Mouse (Mus musculus) embryonic facial prominence, embryonic 13.5 days (tissue): ENCODE data around the gene Tgm2. TPM values are rescaled to one million over a fixed set of nuclear protein-coding genes. Genes with fewer than 3 reads are reported as not detected.

ENCODE experiments used
- ATAC-seq: fragments of 200-750 bp; cut with Nextera tagmentation; 2 replicates; pipeline ENCODE4 v1.8.0; 2017; ENCODE audit warnings: low read depth; ENCODE audit not compliant: insufficient number of reproducible peaks, insufficient read depth, low FRiP score, low TSS enrichment
- H3K27ac ChIP-seq: fragments of 300-500 bp; sonication (generic); 2 replicates; pipeline ENCODE4 v1.5.1; 2015; ENCODE audit warnings: moderate library complexity, mild to moderate bottlenecking, inconsistent platforms
- H3K27me3 ChIP-seq: fragments of 300-500 bp; sonication (generic); 2 replicates; pipeline ENCODE4 v1.6.1; 2015; ENCODE audit warnings: mild to moderate bottlenecking, inconsistent platforms
- H3K36me3 ChIP-seq: fragments of 300-500 bp; sonication (generic); 2 replicates; pipeline ENCODE4 v1.6.1; 2015; ENCODE audit warnings: mild to moderate bottlenecking, inconsistent platforms
- H3K4me1 ChIP-seq: fragments of 300-500 bp; sonication (generic); 2 replicates; pipeline ENCODE4 v1.6.1; 2015; ENCODE audit warnings: inconsistent platforms
- H3K4me2 ChIP-seq: fragments of 300-500 bp; sonication (generic); 2 replicates; pipeline ENCODE4 v1.6.1; 2015; ENCODE audit warnings: moderate library complexity, mild to moderate bottlenecking, inconsistent platforms
- H3K4me3 ChIP-seq: fragments of 300-500 bp; sonication (generic); 2 replicates; pipeline ENCODE4 v1.5.1; 2015; ENCODE audit warnings: mild to moderate bottlenecking, inconsistent platforms
- H3K9ac ChIP-seq: fragments of 300-500 bp; sonication (generic); 2 replicates; pipeline ENCODE4 v1.6.1; 2015; ENCODE audit warnings: mild to moderate bottlenecking, inconsistent platforms
- H3K9me3 ChIP-seq: fragments of 300-500 bp; sonication (generic); 2 replicates; pipeline ENCODE4 v1.6.1; 2016; ENCODE audit warnings: inconsistent platforms
- WGBS: fragments of 180-500 bp; shearing (Covaris S2); methylation state at CpG from one replicate; pipeline ENCODE4 v1.1.7; 2015; ENCODE audit warnings: mixed read lengths; 5-methylcytosine and 5-hydroxymethylcytosine counted together
- polyA plus RNA-seq: library from polyadenylated mRNA; unstranded; fragments of >200 nt; fragmentation: Nextera tagmentation; extraction: Ambion mirVana; gene quantifications from 2 replicates; pipeline ENCODE4 v1.2.1, GENCODE M21; 2015

Tgm2 gene
- polyA plus RNA-seq, 1 experiment from 2014 or later, result 10.9 TPM

DNA sequence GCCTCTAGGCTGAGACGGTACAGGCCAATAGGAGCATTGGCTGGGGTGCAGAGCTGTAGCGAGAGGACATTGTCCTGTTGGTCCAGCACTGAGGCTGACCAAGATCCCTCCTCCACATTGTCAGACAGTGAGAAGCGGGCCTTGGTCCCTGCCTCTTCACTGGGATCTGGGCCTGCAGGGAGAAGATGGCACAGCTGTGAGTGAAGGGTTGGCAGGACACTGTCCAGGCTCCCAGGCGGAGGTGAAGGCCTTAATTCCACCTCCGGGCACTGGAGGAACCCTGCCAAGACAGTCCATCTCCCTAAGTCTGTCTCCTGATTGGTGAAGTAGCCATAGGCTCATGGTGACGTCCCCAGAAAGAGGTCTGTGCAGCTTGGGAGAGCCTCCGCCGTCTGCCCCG, 7.5 kb downstream of the Tgm2 start:
- Histone ChIP-seq H3K4me3 (no peak overlapping the region), H3K27ac (peak overlapping the region; percentile 89; the same call in 1 of the 2 replicates), H3K4me1 (peaks cover 58% of the 10 kb centered on the region), H3K4me2 (no peak overlapping the region), H3K9me3 (no peaks in the 10 kb centered on the region), H3K36me3 (no peaks in the 10 kb centered on the region), H3K9ac (no peak overlapping the region), H3K27me3 (no peaks in the 10 kb centered on the region)
- 94% methylated on average over 9 of the region's 9 CpGs for WGBS
- ATAC-seq, result no peak

DNA sequence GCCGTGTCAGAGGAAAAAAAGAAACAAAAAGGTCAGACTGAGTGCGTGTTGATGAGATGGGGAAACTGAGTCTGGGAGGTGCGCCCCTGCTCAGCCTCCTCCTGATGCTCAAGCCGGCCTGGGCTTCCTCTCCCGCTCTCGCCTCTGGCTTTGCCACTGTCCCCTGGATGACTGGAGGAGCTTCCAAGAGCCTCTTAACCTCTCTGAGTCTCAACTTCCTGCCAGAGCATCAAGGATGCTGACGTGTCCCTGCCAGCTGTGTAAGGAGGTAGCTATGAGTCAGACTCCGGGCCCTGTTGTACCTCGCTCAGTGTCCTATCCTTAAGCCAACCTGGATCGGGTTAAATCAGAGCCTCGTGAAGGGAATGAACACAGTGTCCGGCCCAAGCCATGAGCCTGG, 8.5 kb downstream of the Tgm2 start:
- H3K27ac ChIP-seq, result no peak overlapping the region
- H3K9me3 ChIP-seq, result no peaks in the 10 kb centered on the region
- no peak overlapping the region for H3K4me2 ChIP-seq
- 86% methylated on average over 12 of the region's 12 CpGs for WGBS
- no peak overlapping the region for H3K4me3 ChIP-seq
- peaks cover 51% of the 10 kb centered on the region for H3K4me1 ChIP-seq
- ATAC-seq, result no peak
- no peaks in the 10 kb centered on the region for H3K36me3 ChIP-seq
- H3K9ac ChIP-seq, result no peak overlapping the region
- no peaks in the 10 kb centered on the region for H3K27me3 ChIP-seq

DNA sequence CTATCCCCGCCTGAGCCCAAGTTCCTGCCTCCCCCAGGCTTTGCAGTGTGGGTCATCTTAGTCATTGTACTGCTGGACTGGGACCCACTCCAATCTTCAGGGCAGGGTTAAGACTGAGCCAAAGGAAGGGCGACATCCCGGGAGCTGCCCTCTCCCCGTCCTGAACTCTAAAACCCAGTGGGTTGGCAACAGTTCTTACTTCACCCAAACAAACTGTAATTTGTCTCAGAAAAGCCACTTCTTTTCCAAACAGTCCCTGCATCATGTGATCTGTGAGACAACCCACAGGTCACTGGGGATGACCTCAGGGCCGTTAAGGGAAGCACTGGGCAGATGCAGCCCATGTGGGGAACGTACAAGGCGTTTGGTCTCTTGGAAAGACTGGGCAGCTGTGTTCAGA, 10.0 kb downstream of the Tgm2 start:
- 32% methylated on average over 7 of the region's 7 CpGs for WGBS
- H3K4me1 ChIP-seq, result peaks cover 39% of the 10 kb centered on the region
- H3K9ac ChIP-seq, result no peak overlapping the region
- no peak overlapping the region for H3K4me2 ChIP-seq
- H3K27me3 ChIP-seq, result no peaks in the 10 kb centered on the region
- ATAC-seq, result no peak
- no peaks in the 10 kb centered on the region for H3K36me3 ChIP-seq
- H3K9me3 ChIP-seq, result no peaks in the 10 kb centered on the region
- no peak overlapping the region for H3K4me3 ChIP-seq
- peak overlapping the region; percentile 34; the same call in 1 of the 2 replicates for H3K27ac ChIP-seq

DNA sequence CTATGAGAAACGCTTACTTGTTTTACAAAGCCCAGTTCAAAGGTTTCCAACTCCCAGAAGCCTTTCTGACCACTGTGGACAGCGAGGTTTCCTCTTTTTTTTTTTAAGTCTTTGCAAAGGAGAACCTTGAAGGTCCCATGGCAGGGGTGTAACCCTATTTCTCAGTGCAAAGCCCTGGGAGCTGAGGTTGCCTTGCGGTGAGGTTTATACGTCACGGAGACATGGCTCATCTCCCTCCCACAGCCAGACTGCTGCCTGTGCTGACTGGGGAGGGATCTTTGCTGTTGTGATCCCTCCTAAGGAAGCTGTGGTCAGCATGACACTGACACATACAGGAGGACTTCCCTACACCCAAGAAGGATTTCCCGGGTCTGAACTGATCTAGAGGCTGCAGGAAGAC, 13.2 kb downstream of the Tgm2 start:
- ATAC-seq, result no peak
- Histone ChIP-seq H3K36me3 (no peaks in the 10 kb centered on the region), H3K27ac (no peak overlapping the region), H3K9me3 (no peaks in the 10 kb centered on the region), H3K4me1 (peaks cover 25% of the 10 kb centered on the region), H3K4me3 (no peak overlapping the region), H3K9ac (no peak overlapping the region), H3K4me2 (no peak overlapping the region), H3K27me3 (no peaks in the 10 kb centered on the region)
- 74% methylated on average over 6 of the region's 6 CpGs for WGBS

DNA sequence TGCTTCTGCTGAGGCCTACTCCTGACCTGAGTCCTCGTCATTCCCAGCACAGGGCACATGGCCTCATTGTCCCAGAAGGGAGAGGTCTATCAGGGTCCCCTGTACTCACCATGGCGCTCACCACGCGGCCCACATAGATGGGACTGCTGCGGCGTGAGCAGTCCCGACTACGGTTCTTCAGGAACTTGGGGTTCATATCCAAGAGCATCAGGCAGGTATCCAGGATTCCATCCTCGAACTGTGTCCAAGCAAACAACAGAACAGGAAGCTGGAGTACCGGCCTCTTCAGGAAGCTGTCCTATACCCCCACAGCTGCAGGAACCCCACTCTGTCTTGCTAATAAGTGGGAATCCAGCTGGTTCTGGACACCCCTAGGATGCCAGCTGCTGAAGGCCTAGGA, 13.9 kb downstream of the Tgm2 start:
- no peak overlapping the region for H3K27ac ChIP-seq
- H3K27me3 ChIP-seq, result no peaks in the 10 kb centered on the region
- ATAC-seq, result no peak
- H3K9ac ChIP-seq, result no peak overlapping the region
- no peak overlapping the region for H3K4me3 ChIP-seq
- no peaks in the 10 kb centered on the region for H3K9me3 ChIP-seq
- no peak overlapping the region for H3K4me2 ChIP-seq
- no peaks in the 10 kb centered on the region for H3K36me3 ChIP-seq
- peaks cover 25% of the 10 kb centered on the region for H3K4me1 ChIP-seq
- 87% methylated on average over 10 of the region's 10 CpGs for WGBS

DNA sequence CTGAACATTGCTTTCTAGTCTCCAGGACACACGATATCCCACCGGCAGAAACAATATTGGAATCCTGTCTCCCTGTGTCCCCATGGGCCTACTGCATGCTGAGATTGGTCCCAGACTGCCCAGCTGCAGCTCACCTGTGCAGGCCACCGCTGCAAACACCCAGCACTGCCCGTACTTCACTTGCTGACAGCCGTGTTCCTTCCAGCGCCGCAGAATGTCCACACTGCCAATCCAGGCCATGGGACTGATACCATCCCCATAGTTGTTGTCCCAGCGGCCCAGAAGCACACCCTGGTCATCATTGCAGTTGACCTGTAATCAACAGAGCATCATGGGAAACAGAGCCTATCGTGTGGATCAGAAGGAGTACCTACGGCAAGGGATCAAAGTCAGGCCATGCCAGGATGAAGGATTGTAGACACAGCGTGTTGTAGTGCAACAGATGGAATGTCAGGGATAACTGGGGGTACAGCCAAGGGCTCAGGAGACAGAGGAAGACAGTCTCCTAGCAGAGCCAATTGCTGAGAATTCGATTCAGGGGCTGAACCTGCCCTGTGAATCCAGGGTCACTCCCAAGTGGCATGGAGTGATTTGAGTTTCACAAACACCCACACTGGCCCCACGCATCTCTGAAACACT, 14.9 kb downstream of the Tgm2 start:
- Histone ChIP-seq H3K27me3 (no peaks in the 10 kb centered on the region), H3K27ac (no peak overlapping the region), H3K9ac (no peak overlapping the region), H3K9me3 (no peaks in the 10 kb centered on the region), H3K36me3 (no peaks in the 10 kb centered on the region), H3K4me2 (no peak overlapping the region), H3K4me1 (peaks cover 22% of the 10 kb centered on the region), H3K4me3 (no peak overlapping the region)
- 86% methylated on average over 13 of the region's 13 CpGs for WGBS
- ATAC-seq, result no peak

DNA sequence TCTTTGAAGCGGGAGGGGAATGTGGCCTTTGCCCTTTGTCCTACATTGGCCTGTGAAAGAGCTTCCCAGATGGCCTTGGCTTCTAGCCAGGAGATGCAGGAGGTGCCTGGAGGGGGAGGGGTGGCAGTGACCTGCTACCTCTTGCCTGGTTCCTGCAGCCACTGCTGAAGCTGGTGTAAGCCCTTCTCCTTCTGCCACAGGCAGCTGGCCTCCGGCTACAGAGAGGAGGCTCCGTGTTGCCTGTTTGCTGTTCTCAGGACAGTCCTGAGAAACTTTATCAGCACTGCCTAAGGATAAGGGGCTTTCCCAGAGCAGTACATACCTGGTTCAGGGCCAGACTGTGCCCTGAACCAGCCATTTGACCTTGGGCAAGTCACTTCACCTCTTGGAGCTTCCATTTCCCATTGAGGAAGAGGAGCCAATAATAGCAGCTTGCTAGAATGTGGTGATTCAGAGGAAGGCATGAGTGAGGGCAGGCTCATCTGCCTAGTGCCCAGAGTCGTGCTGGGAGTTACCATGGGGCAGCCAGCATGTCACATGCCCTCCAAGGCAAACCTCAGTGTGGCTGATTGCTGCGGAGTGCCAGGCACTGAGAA, 15.7 kb downstream of the Tgm2 start:
- Histone ChIP-seq H3K36me3 (0 out of 2 replicates have a peak, but pooled peaks cover under 1% of the 10 kb centered on the region), H3K9ac (no peak overlapping the region), H3K4me3 (no peak overlapping the region), H3K4me1 (peaks cover 14% of the 10 kb centered on the region), H3K27me3 (no peaks in the 10 kb centered on the region), H3K27ac (0 out of 2 replicates have a peak overlapping the region, but pooled peaks have one; percentile 1), H3K9me3 (no peaks in the 10 kb centered on the region), H3K4me2 (no peak overlapping the region)
- no peak for ATAC-seq
- WGBS, result 62% methylated on average over 5 of the region's 5 CpGs

DNA sequence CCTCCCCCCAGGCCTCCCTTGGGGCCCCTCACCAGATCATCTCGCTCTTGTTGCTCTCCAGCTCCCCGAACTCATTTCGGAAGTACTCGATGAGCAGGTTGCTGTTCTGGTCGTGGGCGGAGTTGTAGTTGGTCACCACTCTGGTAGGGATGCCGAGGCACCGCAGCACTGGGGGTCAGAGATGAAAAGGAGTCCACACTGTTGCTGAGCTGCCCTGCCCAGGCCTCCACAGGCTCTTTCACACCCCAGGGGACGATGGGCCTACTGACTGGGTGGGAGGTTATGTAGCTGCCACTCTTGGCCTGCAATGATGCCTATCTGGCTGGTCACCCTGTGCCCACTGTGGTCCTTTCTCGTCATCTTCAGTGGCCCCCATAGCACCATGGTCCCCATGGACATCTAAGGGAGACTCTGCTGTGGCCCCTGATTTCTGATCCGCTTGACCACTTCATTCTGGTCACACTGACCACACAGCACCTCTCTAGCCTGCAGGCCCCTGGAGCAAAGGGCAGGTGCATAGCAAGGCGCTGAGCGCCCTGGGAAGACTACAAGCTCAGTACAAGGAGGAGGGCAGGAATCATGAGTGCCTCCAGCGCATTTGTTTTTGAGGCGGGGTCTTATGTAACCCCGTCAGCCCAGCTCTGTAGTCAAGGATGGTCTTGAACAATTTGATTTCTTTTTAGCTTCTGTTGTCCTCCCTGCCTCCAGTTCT, 16.8 kb downstream of the Tgm2 start:
- H3K36me3 ChIP-seq, result 0 out of 2 replicates have a peak, but pooled peaks cover 3% of the 10 kb centered on the region
- no peaks in the 10 kb centered on the region for H3K27me3 ChIP-seq
- H3K9me3 ChIP-seq, result no peaks in the 10 kb centered on the region
- peaks cover 12% of the 10 kb centered on the region; the same call in 1 of the 2 replicates for H3K4me1 ChIP-seq
- H3K4me3 ChIP-seq, result no peak overlapping the region
- H3K27ac ChIP-seq, result no peak overlapping the region
- 83% methylated on average over 16 of the region's 16 CpGs for WGBS
- H3K9ac ChIP-seq, result no peak overlapping the region
- H3K4me2 ChIP-seq, result no peak overlapping the region
- no peak for ATAC-seq

DNA sequence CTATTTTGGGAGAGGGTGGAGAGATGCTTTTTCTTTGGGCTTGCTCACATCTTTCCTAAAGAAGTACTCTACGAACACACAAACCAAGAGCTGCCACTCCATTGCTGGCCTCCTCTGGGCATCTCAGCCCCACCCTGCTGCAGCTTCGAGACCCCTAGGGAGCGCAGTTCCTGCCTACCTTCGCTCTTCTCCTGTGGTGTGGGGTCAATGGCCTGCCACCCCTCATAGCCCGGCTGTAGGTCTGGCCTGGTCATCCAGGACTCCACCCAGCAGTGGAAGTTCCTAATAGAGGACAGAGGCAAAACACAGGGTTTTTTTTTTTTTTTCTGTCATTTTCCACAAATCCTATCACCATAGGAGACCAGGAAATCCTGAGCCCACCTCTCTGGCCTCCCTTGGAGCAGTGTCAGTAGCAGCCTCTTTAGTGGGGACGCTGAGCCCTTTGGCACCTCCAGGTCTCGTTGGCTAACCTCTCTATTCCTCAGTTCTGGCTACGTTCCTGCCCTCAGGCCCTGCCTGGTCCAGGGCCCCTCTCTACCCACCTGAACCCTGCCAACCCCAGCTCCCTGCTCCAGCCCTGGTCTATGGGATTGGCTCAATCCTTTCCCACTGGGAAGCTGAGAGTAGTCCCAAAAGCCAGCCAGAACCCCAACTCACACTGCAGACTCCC, 17.6 kb downstream of the Tgm2 start:
- WGBS, result 80% methylated on average over 8 of the region's 8 CpGs
- ATAC-seq, result no peak
- H3K4me1 ChIP-seq, result peaks cover 12% of the 10 kb centered on the region; the same call in 1 of the 2 replicates
- no peak overlapping the region for H3K9ac ChIP-seq
- peaks cover 3% of the 10 kb centered on the region; the same call in 1 of the 2 replicates for H3K36me3 ChIP-seq
- H3K27me3 ChIP-seq, result no peaks in the 10 kb centered on the region
- no peaks in the 10 kb centered on the region for H3K9me3 ChIP-seq
- H3K4me2 ChIP-seq, result no peak overlapping the region
- H3K4me3 ChIP-seq, result no peak overlapping the region
- no peak overlapping the region for H3K27ac ChIP-seq

DNA sequence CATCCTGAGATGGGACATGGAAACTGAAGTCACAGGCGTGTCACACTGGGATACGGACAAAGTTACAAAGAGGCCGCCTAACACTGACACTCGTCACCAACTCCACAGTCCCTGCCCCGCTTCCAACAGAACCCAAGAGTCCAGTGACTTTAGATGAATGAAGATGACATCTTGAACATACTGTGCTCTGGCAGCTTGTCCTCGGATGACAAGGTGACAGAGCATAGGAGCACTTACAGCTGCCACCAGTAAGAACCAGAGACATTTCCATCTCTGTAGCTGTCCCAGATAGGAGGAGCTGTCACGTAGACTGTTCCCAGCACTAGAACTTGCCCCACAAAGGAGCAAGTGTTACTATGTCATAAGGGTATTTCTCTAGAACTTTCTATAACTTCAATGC, 18.4 kb downstream of the Tgm2 start:
- H3K9me3 ChIP-seq, result no peaks in the 10 kb centered on the region
- H3K4me3 ChIP-seq, result no peak overlapping the region
- H3K4me1 ChIP-seq, result peaks cover 12% of the 10 kb centered on the region; the same call in 1 of the 2 replicates
- no peaks in the 10 kb centered on the region for H3K27me3 ChIP-seq
- H3K36me3 ChIP-seq, result peaks cover 3% of the 10 kb centered on the region; the same call in 1 of the 2 replicates
- no peak overlapping the region for H3K4me2 ChIP-seq
- no peak for ATAC-seq
- H3K9ac ChIP-seq, result no peak overlapping the region
- 86% methylated on average over 7 of the region's 7 CpGs for WGBS
- no peak overlapping the region for H3K27ac ChIP-seq

DNA sequence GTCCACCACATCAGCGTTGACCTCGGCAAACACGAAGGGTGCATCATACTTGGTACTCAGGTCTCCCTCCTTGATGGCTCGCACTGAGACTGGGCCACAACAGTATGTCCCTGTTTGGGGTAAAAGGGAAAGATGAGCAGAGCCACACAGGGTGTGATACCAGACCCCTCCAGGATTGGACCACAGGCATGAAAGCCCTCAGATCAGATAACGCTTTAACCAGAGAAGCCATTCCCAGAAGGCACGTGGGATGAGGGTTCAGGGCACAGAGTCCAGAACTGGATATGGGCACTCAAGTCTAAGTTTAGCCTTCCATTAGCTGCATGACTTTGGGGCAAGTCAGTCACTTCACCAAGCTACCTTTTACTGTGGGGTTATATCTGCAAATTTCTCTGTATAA, 19.0 kb downstream of the Tgm2 start:
- H3K9ac ChIP-seq, result no peak overlapping the region
- no peak for ATAC-seq
- no peak overlapping the region for H3K4me2 ChIP-seq
- 87% methylated on average over 6 of the region's 6 CpGs for WGBS
- H3K27me3 ChIP-seq, result no peaks in the 10 kb centered on the region
- no peak overlapping the region for H3K4me3 ChIP-seq
- H3K36me3 ChIP-seq, result peaks cover 3% of the 10 kb centered on the region; the same call in 1 of the 2 replicates
- H3K9me3 ChIP-seq, result no peaks in the 10 kb centered on the region
- H3K27ac ChIP-seq, result no peak overlapping the region
- peaks cover 12% of the 10 kb centered on the region; the same call in 1 of the 2 replicates for H3K4me1 ChIP-seq
